Mouse (Mus musculus) cerebellum, adult 2 months (tissue): ENCODE results near the gene Mars. TPM values are rescaled to one million over a fixed set of nuclear protein-coding genes. Genes with fewer than 3 reads are reported as not detected.

Experiments used
- DNase-seq, 2 experiments: peaks; one replicate each; pipeline ENCODE4 v3.0.0; 2021
- H3K27ac ChIP-seq: fragments of 200-500 bp; 2 replicates; pipeline ENCODE4 v1.5.1; 2012; ENCODE audit warnings: low read length, control low read depth, inconsistent platforms; ENCODE audit not compliant: insufficient read depth
- H3K27me3 ChIP-seq: fragments of 200-500 bp; 2 replicates; pipeline ENCODE4 v1.6.1; 2012; ENCODE audit warnings: inconsistent platforms, mild to moderate bottlenecking, low read length, moderate library complexity; ENCODE audit not compliant: control insufficient read depth, insufficient read depth
- H3K4me1 ChIP-seq: fragments of 200-500 bp; 2 replicates; pipeline ENCODE4 v1.6.1; 2011; ENCODE audit warnings: low read length; ENCODE audit not compliant: control insufficient read depth, insufficient read depth
- H3K4me3 ChIP-seq: fragments of 200-500 bp; replicated peaks from 2 replicates; pipeline ENCODE3; 2011; ENCODE audit warnings: mild to moderate bottlenecking, low read depth, low read length, control low read depth; ENCODE audit not compliant: insufficient read depth
- CTCF ChIP-seq: fragments of 200-500 bp; IDR thresholded peaks from 2 replicates; pipeline ENCODE4 v1.5.1; 2011; ENCODE audit warnings: low read depth, mild to moderate bottlenecking, control low read depth, low read length, moderate library complexity, borderline replicate concordance; ENCODE audit not compliant: insufficient read depth
- POLR2A ChIP-seq: fragments of 200-500 bp; IDR thresholded peaks from 2 replicates; pipeline ENCODE4 v1.6.1; 2011; ENCODE audit warnings: low read length, control low read depth, borderline replicate concordance; ENCODE audit not compliant: insufficient read depth
- WGBS: fragments of 180-500 bp; shearing (Covaris S2); methylation state at CpG from one replicate; pipeline ENCODE4 v1.1.7; 2018; 5-methylcytosine and 5-hydroxymethylcytosine counted together
- polyA plus RNA-seq: library from polyadenylated mRNA; depleted of rRNA; stranded (reverse); fragments of >200 nt; gene quantifications from 2 replicates; pipeline ENCODE4 v1.2.3, GENCODE M21; 2012

The Mars gene
- polyA plus RNA-seq, 1 experiment = 81.6 TPM

DNA sequence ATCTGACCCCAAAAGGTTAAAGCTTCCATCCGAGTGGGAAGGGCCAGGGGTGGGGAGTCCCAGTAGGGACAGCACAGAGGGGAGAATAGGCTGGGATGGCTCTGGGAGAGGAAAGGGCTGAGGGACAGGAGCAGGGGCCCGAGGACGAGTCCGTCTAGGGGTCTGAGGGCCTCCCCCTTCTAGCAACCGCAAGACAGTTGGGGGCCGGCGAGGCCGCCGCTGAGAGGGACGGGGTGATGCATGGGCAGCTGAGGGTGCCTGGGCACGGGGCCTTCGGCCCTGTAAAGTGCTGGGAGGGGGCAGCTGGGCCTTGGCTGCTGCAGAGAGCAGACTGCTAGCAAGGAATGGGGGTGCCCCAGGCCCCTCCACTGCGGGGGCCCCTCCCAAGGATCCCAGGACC is 25.9 kb downstream of the Mars start:
- no peaks in the 10 kb centered on the region for H3K27me3 ChIP-seq
- H3K27ac ChIP-seq = no peak overlapping the region
- peaks cover 23% of the 10 kb centered on the region for H3K4me1 ChIP-seq
- TF ChIP-seq CTCF (no peak), POLR2A (no peak)
- peak in 1 of 2 experiments; percentile 31 for DNase-seq
- WGBS = 52% methylated on average over 13 of the region's 13 CpGs
- no peak overlapping the region for H3K4me3 ChIP-seq

DNA sequence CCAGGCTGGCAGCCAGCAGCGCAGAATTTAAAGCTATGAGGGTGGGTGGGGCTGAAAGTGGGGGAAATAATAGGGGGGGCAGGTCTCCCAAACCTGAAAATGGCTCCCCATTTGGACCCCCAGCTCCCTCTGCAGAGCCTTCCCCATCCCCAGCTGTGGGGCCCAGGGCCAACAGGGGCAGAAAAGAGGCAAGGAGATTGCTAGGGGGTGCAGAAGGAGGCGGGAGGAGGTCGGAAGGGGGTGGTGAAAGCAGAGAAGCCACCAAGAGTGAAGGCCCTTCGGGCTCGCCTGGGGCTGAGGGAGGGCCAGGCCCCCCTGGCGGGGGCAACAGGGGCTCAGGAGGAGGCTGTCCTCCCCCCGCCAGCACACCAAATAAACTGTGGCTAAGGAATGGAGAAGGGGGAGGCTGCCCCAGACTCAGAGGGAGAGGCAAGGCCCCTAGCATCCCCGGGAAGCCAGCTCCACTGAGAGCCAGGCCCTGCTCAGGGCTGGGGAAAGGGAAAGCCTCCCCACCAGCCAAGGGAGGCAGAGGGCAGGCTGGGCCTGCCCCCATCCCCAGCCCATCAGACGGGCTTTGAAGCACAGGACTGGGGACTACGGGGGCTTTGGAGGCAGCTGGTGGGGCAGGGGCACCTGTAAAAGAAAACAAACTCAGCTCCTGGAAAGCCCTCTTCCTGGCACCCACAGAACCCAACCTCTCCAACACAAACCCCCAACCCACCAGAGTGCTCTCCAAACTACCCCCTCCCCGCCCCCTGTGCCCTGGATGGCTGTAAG is 26.7 kb downstream of the Mars start:
- 61% methylated on average over 11 of the region's 11 CpGs for WGBS

GRCm38 (mm10) chr10:127284105-127284622 is 27.4 kb downstream of the Mars start:
- Histone ChIP-seq H3K27me3 (no peaks in the 10 kb centered on the region), H3K4me3 (no peak overlapping the region), H3K4me1 (peaks cover 20% of the 10 kb centered on the region), H3K27ac (no peak overlapping the region)
- DNase-seq = peak; percentile 28 to 34
- 78% methylated on average over 7 of the region's 7 CpGs for WGBS
- TF ChIP-seq CTCF (no peak), POLR2A (no peak)

More for the DNA sequence above, 26.7 kb downstream of the Mars start:
- H3K27me3 ChIP-seq = no peaks in the 10 kb centered on the region
- DNase-seq = no peak
- no peak overlapping the region for H3K27ac ChIP-seq
- H3K4me1 ChIP-seq = peaks cover 23% of the 10 kb centered on the region
- no peak for TF ChIP-seq POLR2A
- TF ChIP-seq CTCF = no peak
- H3K4me3 ChIP-seq = no peak overlapping the region

GRCm38 (mm10) chr10:127282620-127283215 is 28.9 kb downstream of the Mars start:
- no peaks in the 10 kb centered on the region for H3K27me3 ChIP-seq
- H3K27ac ChIP-seq = no peak overlapping the region
- 33% methylated on average over 13 of the region's 13 CpGs for WGBS
- DNase-seq = peak in 1 of 2 experiments; percentile 30
- H3K4me1 ChIP-seq = peaks cover 20% of the 10 kb centered on the region
- H3K4me3 ChIP-seq = no peak overlapping the region
- TF ChIP-seq CTCF = no peak
- no peak for TF ChIP-seq POLR2A

DNA sequence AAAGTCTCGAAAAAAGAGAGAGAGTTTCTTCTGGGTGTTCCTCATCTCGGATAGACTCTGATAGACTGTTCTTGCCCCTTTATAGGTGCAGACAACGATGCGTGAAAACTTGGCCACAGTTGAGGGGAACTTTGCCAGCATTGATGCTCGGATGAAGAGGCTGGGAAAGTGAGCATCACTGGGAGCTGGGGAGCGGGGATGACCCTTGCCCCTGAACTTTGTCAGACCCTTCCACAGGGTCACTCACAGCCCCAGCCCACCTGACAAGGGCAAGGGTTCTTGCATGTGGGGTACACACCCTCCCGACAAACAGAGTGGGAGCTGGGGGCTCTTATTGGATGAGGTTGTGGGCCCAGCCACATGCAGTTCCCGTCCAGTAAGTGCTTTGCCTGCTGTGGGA is 30.3 kb downstream of the Mars start:
- Histone ChIP-seq H3K27me3 (no peaks in the 10 kb centered on the region), H3K4me3 (no peak overlapping the region), H3K27ac (no peak overlapping the region), H3K4me1 (peaks cover 9% of the 10 kb centered on the region)
- DNase-seq = no peak
- TF ChIP-seq CTCF = no peak
- TF ChIP-seq POLR2A = no peak
- 35% methylated on average over 8 of the region's 8 CpGs for WGBS

DNA sequence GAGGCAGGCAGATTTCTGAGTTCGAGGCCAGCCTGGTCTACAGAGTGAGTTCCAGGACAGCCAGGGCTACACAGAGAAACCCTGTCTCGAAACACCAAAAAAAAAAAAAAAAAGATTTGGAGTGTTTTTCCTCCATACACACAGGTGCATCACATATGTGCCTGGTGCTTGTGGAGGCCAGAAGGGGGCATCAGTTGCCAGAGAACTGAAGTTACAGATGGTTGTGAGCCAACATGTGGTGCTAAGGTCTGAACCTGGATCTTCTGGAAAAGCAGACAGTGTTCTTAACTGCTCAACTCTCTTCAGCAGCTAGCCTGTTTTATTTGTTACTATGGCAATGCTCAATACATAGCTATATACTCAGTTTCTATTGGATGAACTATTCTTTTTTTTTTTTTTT is 31.9 kb downstream of the Mars start:
- TF ChIP-seq CTCF (no peak; the same call in 1 of the 2 replicates), POLR2A (no peak)
- H3K4me3 ChIP-seq = no peak overlapping the region
- H3K4me1 ChIP-seq = peaks cover 6% of the 10 kb centered on the region
- H3K27ac ChIP-seq = no peak overlapping the region
- H3K27me3 ChIP-seq = no peaks in the 10 kb centered on the region
- no peak for DNase-seq
- 95% methylated on average over 2 of the region's 2 CpGs for WGBS

DNA sequence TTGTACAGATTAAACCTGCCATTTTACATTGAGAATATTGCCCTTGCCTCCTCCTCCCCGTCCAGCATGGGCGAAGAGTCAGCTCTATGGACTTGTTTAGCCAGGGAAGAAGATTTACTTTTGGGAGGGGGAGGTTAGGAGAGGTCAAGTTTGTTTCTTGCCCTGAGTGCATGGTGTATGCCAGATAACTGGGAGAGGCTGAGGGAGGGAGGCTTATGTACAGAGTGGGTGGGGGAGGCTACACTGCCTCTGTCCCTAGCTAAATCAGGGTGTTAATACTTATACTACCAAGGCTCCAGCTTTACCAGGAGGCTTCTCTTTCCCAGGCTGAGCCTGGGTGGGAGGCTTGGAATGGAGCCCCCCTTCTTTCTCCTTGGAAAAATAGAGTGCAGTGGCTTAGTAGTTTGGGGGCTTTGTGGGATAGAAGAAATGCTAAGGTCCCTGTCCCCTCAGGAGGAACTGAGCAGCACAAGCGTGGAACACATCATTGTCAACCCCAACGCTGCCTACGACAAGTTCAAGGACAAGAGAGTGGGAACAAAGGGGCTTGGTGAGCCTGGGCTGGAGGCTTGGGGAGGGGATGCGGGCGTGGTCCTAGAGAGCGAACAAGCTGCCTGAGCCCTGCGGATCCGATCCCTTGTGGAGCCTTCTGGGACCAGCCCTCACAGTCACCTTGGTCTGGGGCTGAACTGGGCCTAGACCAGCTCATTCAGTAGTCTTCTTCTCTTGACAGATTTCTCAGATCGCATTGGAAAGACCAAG is 37.1 kb downstream of the Mars start:
- Histone ChIP-seq H3K4me3 (no peak overlapping the region), H3K27ac (no peak overlapping the region), H3K27me3 (no peaks in the 10 kb centered on the region), H3K4me1 (no peaks in the 10 kb centered on the region)
- 89% methylated on average over 11 of the region's 11 CpGs for WGBS
- TF ChIP-seq POLR2A = no peak
- no peak for TF ChIP-seq CTCF
- no peak for DNase-seq
